Mouse (Mus musculus) cerebellum, postnatal 10 days (tissue): Measurements from ENCODE around the gene 3110009E18Rik.

Source experiments
- DNase-seq, 2 experiments: peaks; one replicate each; pipeline ENCODE4 v3.0.0; 2021; ENCODE audit warnings: mixed read lengths in 2 of 2

3110009E18Rik gene

DNA sequence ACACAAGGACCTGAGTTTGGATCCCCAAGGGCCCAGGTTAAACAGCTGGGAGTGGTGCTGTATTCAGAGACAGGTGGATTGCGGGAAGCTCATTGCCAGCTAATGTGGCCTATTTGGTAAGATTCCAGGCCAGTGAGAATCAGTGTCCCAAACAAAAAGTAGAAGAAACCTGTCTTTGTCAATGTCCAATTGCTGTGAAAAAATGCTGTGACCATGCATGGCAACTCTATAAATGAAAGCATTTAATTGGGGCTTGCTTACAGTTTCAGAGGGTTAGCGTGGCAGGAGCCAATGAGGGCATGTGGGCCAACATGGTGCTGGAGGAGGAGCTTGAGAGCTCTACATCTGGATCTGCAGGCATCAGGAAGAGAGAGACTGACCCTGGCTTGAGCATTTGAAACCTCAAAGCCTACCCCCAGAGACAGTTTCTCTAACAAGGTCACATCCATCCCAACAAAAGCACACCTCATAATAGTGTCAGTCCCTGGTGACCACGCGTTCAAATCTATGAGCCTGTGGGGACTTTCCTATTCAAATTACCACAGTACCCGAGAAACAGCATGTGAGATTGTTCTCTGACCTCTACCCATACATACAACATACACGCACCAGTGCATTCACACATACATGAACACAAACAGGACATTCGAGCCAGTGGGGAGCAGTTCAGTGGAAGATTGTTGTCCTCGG is 24.7 kb downstream of the 3110009E18Rik start:
- DNase-seq = no peak

DNA sequence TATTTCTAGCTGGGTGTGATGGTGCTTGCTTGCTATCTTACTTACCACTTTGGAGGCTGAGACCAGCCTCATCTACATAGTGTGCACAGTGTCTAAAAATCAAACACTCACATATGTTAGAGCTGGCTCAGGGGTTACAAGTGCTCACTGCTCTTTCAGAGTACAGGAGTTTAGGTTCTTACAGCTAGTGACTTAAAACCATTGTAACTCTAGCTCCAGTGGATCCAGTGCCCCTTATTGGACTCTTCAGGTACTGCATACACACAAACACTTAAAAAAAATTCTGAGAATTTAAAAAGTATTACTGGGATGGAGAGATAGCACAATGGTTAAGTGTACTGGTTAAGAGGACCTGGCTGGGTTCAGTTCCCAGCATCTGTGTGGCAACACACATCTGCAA is 26.0 kb downstream of the 3110009E18Rik start:
- peak in 1 of 2 experiments; percentile 17 for DNase-seq

DNA sequence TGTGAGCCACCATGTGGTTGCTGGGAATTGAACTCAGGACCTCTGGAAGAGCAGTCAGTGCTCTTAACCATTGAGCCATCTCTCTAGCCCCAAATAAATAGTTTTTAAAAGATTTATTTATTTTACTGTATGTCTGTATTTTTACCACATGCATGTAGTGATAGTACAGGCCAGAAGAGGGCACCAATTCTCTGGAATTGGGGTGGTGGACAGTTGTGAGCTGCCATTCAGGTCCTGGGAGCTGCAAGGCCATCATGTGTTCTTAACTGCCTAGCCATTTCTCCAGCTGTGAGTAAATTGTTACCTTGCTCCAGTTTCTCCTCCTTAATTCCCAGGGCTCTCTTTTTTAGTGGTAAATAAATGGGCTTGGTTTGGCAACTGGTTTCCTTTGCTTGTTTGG is 33.2 kb downstream of the 3110009E18Rik start:
- peak; percentile 63 to 65 for DNase-seq

DNA sequence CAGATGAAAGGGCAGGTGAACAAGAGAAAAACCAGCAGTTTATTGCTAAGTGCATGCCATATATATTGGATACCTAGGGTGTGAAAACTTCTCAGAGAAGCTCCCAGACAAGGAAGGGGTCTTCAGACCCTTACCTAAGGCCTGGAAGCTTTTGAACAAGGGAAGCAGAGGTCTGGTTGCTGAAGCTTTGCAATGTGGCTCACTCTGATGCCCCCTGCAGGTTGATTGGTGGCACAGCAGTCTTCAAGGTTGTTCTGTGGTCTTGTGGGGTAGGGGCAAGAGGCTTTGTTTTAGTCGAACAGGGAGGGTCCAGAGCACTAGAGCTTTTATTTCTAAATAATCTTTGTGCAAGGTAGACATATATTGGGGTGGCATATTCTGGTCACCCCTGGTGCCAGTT is 34.3 kb downstream of the 3110009E18Rik start:
- DNase-seq = peak; percentile 55 to 68

DNA sequence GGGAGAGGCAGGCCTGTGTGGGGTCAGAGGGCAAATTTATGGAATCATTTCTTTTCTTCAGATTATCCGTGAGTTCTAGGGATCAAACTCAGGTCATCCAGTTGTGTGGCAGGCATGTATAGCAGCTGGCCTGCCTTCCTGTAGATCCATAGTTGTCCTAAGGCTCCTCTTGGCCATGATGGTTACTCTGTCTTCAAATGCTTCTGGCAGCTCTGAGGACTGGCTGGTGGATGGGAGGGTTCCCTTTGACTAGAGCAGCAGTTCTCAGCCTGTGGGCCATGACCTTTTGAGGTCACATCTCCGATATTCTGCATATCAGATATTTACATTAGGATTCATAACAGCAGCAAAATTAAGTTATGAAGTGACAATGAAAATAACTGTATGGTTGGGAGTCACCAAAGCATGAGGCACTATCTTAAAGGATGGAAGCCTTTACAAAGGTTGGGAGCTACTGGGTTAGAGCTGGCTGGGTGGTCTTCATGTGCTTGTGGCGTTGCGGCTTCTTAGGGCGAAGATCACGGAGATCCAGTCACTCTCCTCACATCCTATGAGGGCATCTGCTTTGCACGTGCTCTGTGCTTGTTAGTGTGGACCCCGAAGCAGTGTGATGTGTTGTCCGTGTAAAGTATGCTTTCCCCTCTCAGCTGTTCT is 37.6 kb downstream of the 3110009E18Rik start:
- DNase-seq = no peak

DNA sequence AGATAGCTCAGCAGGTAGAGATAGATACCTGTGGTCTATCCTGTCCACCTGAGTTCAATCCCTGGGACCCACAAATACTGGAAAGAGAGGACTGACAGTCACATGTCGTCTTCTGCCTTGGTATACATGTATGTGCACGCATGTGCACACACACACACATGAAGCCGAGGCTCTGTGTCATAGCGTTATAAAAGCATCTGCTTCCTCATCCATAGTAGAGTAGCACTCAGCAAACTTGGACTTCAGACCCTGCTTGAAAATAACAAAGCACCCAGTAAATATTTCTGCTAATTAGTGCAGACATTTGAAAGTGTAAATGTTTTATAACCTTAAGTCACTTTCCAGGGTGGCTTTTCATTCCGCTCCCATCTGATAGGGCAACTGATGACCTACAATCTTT is 40.5 kb downstream of the 3110009E18Rik start:
- DNase-seq = no peak

DNA sequence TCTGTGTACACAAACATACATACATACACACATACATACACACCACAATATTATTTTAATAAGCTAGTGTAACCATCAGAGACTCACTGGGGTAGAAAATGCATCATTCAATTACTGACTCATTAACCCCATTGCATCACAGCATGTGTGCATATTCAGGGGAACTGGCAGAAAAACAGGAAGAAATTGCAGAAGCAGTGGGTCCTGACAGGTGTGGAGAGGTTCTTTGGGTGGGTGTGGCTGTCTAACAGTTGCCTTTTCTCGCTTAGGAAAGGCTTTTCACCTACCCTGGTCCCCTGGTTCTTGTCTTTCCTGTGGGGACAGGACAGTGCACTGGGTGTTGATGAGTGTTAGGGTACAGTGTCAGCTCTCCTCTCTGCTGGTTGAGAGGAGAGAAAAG is 41.6 kb downstream of the 3110009E18Rik start:
- no peak for DNase-seq

DNA sequence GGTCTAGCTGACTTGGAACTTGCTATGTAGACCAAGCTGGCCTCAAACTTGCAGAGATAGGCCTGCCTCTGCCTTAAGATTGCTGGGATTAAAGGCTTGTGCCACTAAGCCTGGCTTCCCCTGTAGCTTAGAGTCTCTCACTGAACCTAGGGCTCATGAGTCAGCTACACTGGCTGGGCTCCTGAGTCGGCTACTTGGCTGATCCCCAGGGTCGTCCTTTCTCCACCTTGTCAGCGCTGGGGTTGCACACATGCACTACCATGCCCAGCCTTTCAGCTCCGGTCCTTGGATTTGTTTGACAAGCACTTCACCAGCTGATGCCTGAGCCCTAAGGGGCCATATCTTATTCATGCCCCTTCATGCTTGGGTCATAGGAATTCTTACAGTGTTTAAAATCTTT is 47.0 kb downstream of the 3110009E18Rik start:
- DNase-seq = no peak

DNA sequence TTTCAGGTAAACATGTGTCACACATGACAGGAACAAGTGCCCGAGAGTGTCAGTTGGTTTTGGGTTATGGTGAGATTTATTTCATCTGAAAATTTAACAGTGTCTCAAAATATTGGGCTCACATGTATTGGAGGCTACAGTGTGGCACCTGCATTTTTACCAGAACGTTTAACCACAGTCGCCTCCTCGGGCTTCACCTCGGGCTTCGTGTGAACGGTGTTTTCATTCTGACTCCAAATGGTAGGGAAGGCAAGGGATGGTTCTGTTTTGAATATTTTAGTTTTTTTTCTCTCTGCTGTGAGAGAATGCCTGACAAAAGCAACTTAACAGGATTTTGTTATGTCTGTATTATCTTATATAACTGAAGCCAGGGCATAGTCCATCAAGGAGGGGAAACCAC is 47.7 kb downstream of the 3110009E18Rik start:
- no peak for DNase-seq

DNA sequence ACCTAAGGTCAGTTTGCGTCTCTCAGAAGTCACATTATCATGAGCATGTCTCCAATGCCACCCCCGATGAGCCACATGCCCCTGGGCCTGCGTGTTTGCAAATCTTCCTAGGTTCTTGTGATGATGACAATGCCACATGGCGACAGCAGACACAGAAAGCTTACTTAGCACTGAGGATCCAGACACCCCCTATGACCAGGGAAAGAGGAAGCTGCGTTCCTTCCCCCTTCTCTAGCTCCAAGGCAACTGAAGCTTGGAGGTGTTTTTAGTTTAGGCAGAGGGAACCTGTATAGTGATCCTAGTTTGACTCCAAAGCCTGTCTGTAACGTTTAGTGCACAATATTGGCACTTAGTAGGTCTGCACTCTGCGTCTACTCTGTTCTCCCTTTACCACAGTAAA is 49.3 kb downstream of the 3110009E18Rik start:
- no peak for DNase-seq

DNA sequence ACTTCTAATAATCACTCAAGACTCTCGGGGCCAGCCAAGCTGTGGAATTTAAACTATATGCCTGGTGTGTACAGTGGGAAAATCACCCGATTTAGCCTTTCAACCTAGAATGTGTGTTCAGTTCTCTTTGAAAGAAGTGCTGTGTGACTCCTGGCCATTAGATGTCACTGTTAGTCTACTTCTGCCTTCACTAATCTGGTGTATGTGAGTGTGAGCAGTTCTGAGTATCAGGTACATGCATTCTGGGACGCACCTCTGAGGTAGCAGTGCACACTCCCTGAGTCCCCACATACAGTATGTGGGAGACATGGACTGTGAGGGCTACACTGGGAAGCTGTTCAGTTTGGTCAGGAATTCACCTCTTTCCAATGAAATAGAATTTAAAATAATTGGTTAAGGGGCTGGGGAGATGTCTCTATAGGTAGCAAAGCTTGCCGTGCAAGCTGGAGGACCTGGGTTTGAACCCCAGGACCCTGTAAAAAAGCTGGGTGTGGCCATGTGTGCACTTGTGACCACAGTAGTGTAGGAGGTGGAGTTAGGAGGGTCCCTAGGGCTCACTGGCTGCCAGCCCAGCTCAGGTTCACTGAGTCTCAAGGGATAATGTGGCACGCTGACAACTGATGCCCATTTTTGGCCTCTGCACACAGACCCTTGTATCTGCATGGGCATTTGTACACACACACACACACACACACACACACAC is 51.0 kb downstream of the 3110009E18Rik start:
- peak; percentile 51 to 64 for DNase-seq

DNA sequence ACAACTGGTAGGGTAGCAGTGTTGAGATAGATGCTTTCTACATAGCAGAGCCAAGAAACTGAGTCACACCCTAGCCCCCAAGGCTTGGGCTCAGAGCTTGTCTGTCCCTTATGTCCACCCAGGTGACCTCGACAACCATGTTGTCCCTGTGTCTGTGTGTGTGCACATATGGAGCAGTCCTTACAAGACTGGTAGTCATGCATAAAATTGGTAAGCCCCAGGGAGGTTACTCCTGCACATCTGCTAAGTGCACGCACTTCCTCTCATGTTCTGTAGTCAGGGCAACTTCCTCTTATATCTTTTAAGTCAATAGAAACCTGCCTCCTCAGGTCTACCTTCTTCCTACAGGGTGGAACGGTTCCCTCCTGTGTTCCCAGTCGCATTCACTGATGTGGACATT is 54.0 kb downstream of the 3110009E18Rik start:
- no peak for DNase-seq

DNA sequence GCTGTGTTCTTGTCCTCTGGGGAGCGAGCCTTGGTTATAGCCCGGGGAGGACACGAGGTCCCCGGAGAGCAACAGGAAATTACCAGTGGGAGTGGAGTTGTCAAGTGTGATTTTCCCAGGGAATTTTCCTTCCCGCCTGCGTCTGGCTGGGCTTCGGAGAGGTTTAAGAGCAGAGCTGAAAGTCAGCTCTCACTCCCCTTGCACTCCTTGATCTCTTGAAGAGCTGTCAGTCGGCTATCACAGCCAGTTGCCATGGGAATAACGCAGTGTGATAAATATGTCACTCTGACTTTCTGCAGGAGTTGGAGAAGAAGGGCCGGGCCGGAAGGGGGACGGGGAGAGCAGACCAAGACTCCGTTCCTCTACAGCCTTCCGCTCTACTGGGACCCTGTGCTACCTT is 55.3 kb downstream of the 3110009E18Rik start:
- no peak for DNase-seq

DNA sequence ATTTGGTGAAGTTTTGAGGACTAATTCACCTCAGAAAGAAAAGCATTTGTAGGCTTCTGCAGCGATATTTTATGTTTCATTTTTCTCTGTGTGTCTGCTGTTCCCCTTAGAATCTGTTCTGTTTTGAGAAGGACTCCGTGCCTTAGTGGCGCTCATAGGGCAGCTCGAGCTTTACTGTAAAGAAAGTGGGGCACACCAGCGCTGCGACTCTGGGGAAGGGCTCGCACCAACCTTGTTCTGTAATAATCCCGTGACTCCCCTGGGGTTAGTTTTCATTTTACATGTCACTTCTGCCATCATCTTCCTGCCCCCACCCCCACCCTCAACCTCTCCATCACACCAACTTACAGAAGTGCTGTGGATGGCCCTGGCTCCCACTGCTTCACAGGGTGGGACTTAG is 56.2 kb downstream of the 3110009E18Rik start:
- no peak for DNase-seq

DNA sequence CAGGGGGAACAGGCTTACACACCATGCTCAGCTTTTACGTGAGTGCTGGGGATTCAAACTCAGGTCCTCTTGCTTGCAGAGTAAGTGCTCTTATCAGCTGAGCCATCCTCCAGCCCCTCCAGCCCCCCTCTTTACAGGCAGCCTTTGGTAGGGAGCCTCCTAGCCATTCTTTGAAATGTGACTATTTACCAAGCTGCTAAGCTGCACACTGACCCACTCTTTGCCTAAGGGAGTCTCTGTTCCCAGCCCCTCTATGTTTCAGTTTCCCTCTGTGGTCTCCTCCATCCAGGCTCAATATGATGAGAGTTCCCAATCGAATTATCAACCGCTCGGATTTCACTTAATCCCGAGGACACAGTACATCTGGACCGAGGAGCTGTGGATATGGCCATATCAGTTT is 65.2 kb downstream of the 3110009E18Rik start:
- no peak for DNase-seq

DNA sequence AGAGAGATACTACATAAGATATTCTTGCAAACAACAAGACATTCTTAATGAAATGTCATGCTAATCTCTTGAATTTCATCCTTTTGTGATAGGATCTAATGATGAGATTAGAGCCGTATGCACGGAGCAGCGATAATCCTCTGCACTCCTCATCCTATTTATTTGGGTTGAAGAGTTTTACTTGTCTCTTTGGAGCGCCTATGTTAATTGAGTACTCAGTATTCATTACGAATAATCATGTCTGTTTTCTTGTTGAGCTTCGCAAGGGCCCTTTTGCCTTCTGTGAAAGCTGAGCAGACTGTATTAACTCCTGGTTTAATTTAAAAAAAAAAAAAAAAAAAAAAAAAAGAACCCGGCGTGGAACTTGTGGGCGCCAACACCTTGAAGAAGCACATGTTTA is 65.7 kb downstream of the 3110009E18Rik start:
- no peak for DNase-seq

DNA sequence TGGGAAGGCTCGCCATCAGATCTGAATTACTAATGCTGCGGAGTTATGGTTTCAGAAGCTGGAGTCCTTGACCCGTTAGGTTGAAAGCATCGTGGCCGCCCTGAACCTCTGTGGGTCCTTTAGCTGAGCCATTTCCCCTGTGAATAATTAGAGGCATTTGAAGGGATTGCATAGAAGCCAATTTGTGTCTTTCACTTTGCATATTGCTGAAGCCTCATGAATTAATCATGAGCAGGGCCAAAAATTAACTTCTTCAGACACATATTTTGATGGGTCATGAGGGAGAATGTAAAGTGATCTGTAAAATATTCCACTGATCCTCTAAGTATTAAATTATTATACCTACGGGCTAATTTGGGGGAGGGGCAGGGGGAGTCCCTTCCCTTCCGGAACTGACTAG is 66.1 kb downstream of the 3110009E18Rik start:
- no peak for DNase-seq

DNA sequence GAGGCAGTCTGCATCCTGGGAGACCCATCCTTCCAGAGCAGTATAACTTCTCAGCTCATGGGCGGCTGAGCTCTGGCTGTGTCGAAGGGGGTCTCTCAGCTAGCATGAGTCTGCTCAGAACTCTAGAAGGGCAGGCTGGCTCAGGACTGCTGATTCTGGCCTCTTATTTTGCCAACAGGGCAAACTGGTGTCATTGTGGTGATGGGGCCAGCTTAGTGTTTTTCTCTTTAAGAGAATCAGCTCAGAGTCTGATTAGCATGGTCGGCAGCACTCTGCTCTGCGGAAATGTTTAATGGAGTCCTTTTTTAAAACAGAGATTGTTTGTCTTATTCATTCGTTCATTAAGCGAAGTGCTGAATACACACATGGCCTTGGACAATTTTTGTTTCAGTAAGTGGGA is 68.2 kb downstream of the 3110009E18Rik start:
- no peak for DNase-seq

DNA sequence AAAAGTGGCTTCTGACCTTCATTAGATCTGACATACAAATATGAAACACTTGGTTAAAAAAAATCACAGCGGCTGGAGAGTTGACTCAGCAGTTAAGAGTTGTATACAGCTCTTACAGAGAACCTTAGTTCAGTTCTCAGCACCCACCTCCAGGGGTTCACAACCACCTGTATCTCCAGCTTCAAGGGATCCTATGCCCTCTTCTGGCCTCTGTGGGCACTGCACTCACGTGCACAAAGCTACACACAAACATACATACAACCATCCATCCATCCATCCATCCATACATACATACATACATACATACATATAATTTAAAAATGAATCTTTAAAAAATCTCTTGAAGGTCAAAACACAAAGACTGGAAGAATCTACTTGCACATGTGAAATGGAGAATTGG is 69.3 kb downstream of the 3110009E18Rik start:
- DNase-seq = no peak

DNA sequence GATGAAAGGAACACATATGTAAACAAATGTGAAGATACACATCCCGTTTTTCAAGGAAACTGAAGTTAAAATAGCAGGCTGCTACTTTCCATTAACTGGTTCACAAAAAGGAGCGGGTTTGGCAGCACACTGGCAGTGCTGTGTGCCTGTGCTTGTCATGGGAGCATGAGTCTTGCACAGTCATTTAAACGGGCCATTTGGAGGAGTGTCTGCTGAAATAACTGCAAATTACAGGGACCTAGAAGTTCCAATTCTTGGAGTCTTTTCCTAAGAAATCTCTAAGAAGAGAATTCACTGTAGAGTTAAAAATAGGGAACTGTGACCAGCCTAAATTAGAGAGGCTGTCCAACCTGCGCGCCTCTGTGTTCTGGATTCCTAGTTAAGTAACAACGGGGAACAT is 70.0 kb downstream of the 3110009E18Rik start:
- no peak for DNase-seq

DNA sequence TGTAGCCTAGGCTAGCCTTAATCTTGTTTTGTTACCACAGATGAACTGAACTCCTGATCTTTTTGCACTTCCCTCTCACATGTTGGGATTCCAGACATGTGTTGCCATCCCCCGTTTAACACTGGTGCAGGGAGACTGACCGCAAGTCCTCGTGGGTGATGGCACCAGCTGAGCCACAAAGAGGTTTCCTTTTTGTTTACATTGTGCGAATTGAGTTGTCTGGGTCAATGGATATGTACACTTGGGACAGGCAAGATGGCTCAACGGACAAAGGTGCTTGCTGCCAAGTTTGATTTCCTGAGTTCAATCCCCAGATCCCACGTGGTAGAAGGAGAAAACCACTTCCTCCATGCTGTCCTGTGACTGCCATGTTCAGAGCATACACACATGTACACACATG is 71.3 kb downstream of the 3110009E18Rik start:
- no peak for DNase-seq

DNA sequence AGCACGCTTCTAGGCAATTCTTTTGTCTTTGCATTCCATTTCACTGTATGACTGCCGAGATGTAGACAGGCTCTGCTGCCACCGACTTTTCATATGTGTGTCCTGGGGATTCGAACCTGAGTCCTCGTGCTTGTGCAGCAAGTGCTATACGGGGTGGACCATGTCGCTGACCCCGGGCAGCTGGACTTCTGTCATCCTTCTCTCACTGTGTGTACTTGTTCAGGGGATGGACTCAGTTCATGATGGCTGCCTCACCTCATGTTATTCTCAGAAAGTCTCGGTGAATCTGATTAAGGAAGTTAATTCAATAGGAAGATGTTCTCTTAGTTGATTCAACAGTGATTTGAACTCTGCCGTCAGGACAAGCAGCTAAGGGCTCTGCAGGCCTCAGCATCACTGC is 72.6 kb downstream of the 3110009E18Rik start:
- DNase-seq = no peak

DNA sequence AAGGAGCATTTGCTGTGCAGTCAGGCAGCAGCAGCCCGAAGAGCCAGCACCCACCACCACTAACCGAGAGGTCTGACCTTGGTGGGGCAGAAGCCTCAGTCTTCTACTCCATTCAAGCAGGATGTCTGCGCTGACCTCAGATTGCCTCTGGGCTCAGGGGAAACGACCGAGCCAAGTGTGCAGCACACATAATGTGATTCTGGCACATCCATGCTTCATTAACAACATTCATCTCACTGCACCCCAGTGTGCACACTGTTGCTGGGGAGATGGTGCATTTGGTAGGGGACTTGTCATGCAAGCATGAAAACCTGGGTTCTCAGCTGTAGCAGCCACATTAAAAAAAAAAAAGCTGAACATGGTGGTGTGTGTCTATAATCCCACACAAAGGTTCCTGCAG is 75.0 kb downstream of the 3110009E18Rik start:
- DNase-seq = peak; percentile 56 to 64

DNA sequence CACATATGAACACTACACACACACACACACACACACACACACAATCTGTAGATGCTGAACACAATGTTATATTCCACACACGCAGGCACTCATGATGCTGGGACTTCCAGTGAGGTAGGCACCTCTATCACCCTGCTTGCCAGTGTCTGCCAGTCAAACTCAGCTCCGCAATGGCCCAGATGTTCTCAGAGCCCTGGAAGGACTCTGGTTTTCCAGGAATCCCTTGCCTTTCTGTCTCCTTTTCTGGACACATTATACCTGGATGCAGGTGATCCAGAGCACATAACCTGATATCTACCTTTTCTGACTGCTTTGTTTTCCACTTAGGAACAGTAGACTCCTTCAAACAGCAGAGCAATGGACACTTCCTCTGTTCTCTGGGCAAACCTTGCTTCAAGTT is 75.7 kb downstream of the 3110009E18Rik start:
- DNase-seq = no peak
